Mouse (Mus musculus): ENCODE measurements around the gene Nap1l4. TPM values are rescaled to one million over a fixed set of nuclear protein-coding genes. Genes with fewer than 3 reads are reported as not detected.

Nap1l4 gene
- polyA plus RNA-seq, 1 experiment from 2014 or later = 133 TPM

GRCm38 (mm10) chr7:143565015-143565647, 16.2 kb upstream of the Nap1l4 start:
- 71% methylated on average over 6 of the region's 6 CpGs for WGBS
- Histone ChIP-seq H3K4me3 (ENCODE audit: low read depth, low read length) (no peak overlapping the region), H3K9ac (ENCODE audit: low read depth, low read length) (no peak overlapping the region), H3K9me3 (ENCODE audit: control insufficient read depth, low read length) (no peaks in the 10 kb centered on the region), H3K27ac (ENCODE audit: low read depth, low read length) (peak overlapping the region; percentile 82), H3K4me2 (peak overlapping the region; percentile 30), H3K27me3 (replicated peaks; ENCODE audit: control insufficient read depth, insufficient read depth, low read length) (no peaks in the 10 kb centered on the region), H3K4me1 (replicated peaks; ENCODE audit: control insufficient read depth, insufficient read depth, low read length) (peaks cover 23% of the 10 kb centered on the region), H3K36me3 (ENCODE audit: control insufficient read depth, insufficient read depth, low read length) (peaks cover 56% of the 10 kb centered on the region)
- ATAC-seq (replicated peaks; ENCODE audit: low FRiP score) (no peak; the same call in 1 of the 2 replicates), DNase-seq (ENCODE audit: low spot score) (peak; percentile 43)

- Histone ChIP-seq H3K4me1 (replicated peaks; ENCODE audit: control insufficient read depth, insufficient read depth, low read length) (peaks cover 23% of the 10 kb centered on the region), H3K4me2 (no peak overlapping the region), H3K27ac (ENCODE audit: low read depth, low read length) (no peak overlapping the region), H3K9ac (ENCODE audit: low read depth, low read length) (no peak overlapping the region), H3K4me3 (ENCODE audit: low read depth, low read length) (no peak overlapping the region), H3K9me3 (ENCODE audit: control insufficient read depth, low read length) (no peaks in the 10 kb centered on the region), H3K36me3 (ENCODE audit: control insufficient read depth, insufficient read depth, low read length) (peaks cover 51% of the 10 kb centered on the region), H3K27me3 (replicated peaks; ENCODE audit: control insufficient read depth, insufficient read depth, low read length) (no peaks in the 10 kb centered on the region)
- 89% methylated on average over 5 of the region's 5 CpGs for WGBS
- ATAC-seq (replicated peaks; ENCODE audit: low FRiP score) = no peak
- DNase-seq (ENCODE audit: low spot score) = no peak
These were observed 14.9 kb upstream of the Nap1l4 start for GRCm38 (mm10) chr7:143563787-143564186.

GRCm38 (mm10) chr7:143557616-143558015, 8.7 kb upstream of the Nap1l4 start:
- H3K27ac ChIP-seq (ENCODE audit: low read depth, low read length) = no peak overlapping the region
- H3K27me3 ChIP-seq (replicated peaks; ENCODE audit: control insufficient read depth, insufficient read depth, low read length) = no peaks in the 10 kb centered on the region
- H3K36me3 ChIP-seq (ENCODE audit: control insufficient read depth, insufficient read depth, low read length) = peaks cover 39% of the 10 kb centered on the region
- no peak overlapping the region for H3K4me3 ChIP-seq (ENCODE audit: low read depth, low read length)
- no peak overlapping the region for H3K9ac ChIP-seq (ENCODE audit: low read depth, low read length)
- no peak overlapping the region for H3K4me2 ChIP-seq
- no peaks in the 10 kb centered on the region for H3K9me3 ChIP-seq (ENCODE audit: control insufficient read depth, low read length)
- H3K4me1 ChIP-seq (replicated peaks; ENCODE audit: control insufficient read depth, insufficient read depth, low read length) = no peaks in the 10 kb centered on the region
- WGBS = 94% methylated on average over 7 of the region's 7 CpGs
- DNase-seq (ENCODE audit: low spot score) (no peak), ATAC-seq (replicated peaks; ENCODE audit: low FRiP score) (no peak)

GRCm38 (mm10) chr7:143556964-143557610, 8.2 kb upstream of the Nap1l4 start:
- ATAC-seq (replicated peaks; ENCODE audit: low FRiP score) (no peak), DNase-seq (ENCODE audit: low spot score) (no peak)
- no peak overlapping the region for H3K4me3 ChIP-seq (ENCODE audit: low read depth, low read length)
- H3K27me3 ChIP-seq (replicated peaks; ENCODE audit: control insufficient read depth, insufficient read depth, low read length) = no peaks in the 10 kb centered on the region
- no peaks in the 10 kb centered on the region for H3K4me1 ChIP-seq (replicated peaks; ENCODE audit: control insufficient read depth, insufficient read depth, low read length)
- H3K9me3 ChIP-seq (ENCODE audit: control insufficient read depth, low read length) = no peaks in the 10 kb centered on the region
- WGBS = 89% methylated on average over 8 of the region's 8 CpGs
- H3K9ac ChIP-seq (ENCODE audit: low read depth, low read length) = no peak overlapping the region
- H3K27ac ChIP-seq (ENCODE audit: low read depth, low read length) = no peak overlapping the region
- H3K36me3 ChIP-seq (ENCODE audit: control insufficient read depth, insufficient read depth, low read length) = peaks cover 39% of the 10 kb centered on the region
- H3K4me2 ChIP-seq = no peak overlapping the region

- peaks cover 16% of the 10 kb centered on the region for H3K4me1 ChIP-seq (replicated peaks; ENCODE audit: control insufficient read depth, insufficient read depth, low read length)
- H3K9me3 ChIP-seq (ENCODE audit: control insufficient read depth, low read length) = no peaks in the 10 kb centered on the region
- 17% methylated on average over 2 of the region's 2 CpGs for WGBS
- peak overlapping the region; percentile 85 for H3K27ac ChIP-seq (ENCODE audit: low read depth, low read length)
- no peaks in the 10 kb centered on the region for H3K27me3 ChIP-seq (replicated peaks; ENCODE audit: control insufficient read depth, insufficient read depth, low read length)
- H3K4me3 ChIP-seq (ENCODE audit: low read depth, low read length) = peak overlapping the region; percentile 95
- DNase-seq (ENCODE audit: low spot score) (no peak), ATAC-seq (replicated peaks; ENCODE audit: low FRiP score) (peak; percentile 29)
- H3K36me3 ChIP-seq (ENCODE audit: control insufficient read depth, insufficient read depth, low read length) = peaks cover 2% of the 10 kb centered on the region; the same call in 1 of the 2 replicates
- peak overlapping the region; percentile 75 for H3K4me2 ChIP-seq
- H3K9ac ChIP-seq (ENCODE audit: low read depth, low read length) = peak overlapping the region; percentile 73
These were observed 798 bp upstream of the Nap1l4 start for GRCm38 (mm10) chr7:143549588-143550220.

GRCm38 (mm10) chr7:143548231-143548961, 510 bp downstream of the Nap1l4 start:
- no peaks in the 10 kb centered on the region for H3K27me3 ChIP-seq (replicated peaks; ENCODE audit: control insufficient read depth, insufficient read depth, low read length)
- peak overlapping the region; percentile 73 for H3K4me2 ChIP-seq
- peak overlapping the region; percentile 85 for H3K27ac ChIP-seq (ENCODE audit: low read depth, low read length)
- peak overlapping the region; percentile 95 for H3K4me3 ChIP-seq (ENCODE audit: low read depth, low read length)
- H3K4me1 ChIP-seq (replicated peaks; ENCODE audit: control insufficient read depth, insufficient read depth, low read length) = peaks cover 19% of the 10 kb centered on the region
- WGBS = under 1% methylated on average over 56 of the region's 63 CpGs
- H3K36me3 ChIP-seq (ENCODE audit: control insufficient read depth, insufficient read depth, low read length) = no peaks in the 10 kb centered on the region; the same call in 1 of the 2 replicates
- H3K9ac ChIP-seq (ENCODE audit: low read depth, low read length) = peak overlapping the region; percentile 97
- DNase-seq (ENCODE audit: low spot score) (no peak), ATAC-seq (replicated peaks; ENCODE audit: low FRiP score) (peak; percentile 79)
- H3K9me3 ChIP-seq (ENCODE audit: control insufficient read depth, low read length) = no peaks in the 10 kb centered on the region

- no peak overlapping the region for H3K4me3 ChIP-seq (ENCODE audit: low read depth, low read length)
- H3K4me2 ChIP-seq = peak overlapping the region; percentile 13; the same call in 1 of the 2 replicates
- H3K27me3 ChIP-seq (replicated peaks; ENCODE audit: control insufficient read depth, insufficient read depth, low read length) = no peaks in the 10 kb centered on the region
- H3K9ac ChIP-seq (ENCODE audit: low read depth, low read length) = no peak overlapping the region
- H3K27ac ChIP-seq (ENCODE audit: low read depth, low read length) = no peak overlapping the region
- DNase-seq (ENCODE audit: low spot score) (no peak), ATAC-seq (replicated peaks; ENCODE audit: low FRiP score) (no peak)
- 65% methylated on average over 2 of the region's 2 CpGs for WGBS
- no peaks in the 10 kb centered on the region; the same call in 1 of the 2 replicates for H3K36me3 ChIP-seq (ENCODE audit: control insufficient read depth, insufficient read depth, low read length)
- H3K4me1 ChIP-seq (replicated peaks; ENCODE audit: control insufficient read depth, insufficient read depth, low read length) = peaks cover 19% of the 10 kb centered on the region
- no peaks in the 10 kb centered on the region for H3K9me3 ChIP-seq (ENCODE audit: control insufficient read depth, low read length)
These were observed 2.4 kb downstream of the Nap1l4 start for GRCm38 (mm10) chr7:143546554-143546953.

GRCm38 (mm10) chr7:143544368-143544767, 4.5 kb downstream of the Nap1l4 start:
- no peak overlapping the region for H3K27ac ChIP-seq (ENCODE audit: low read depth, low read length)
- H3K36me3 ChIP-seq (ENCODE audit: control insufficient read depth, insufficient read depth, low read length) = peaks cover 3% of the 10 kb centered on the region; the same call in 1 of the 2 replicates
- no peak overlapping the region for H3K4me3 ChIP-seq (ENCODE audit: low read depth, low read length)
- no peaks in the 10 kb centered on the region for H3K9me3 ChIP-seq (ENCODE audit: control insufficient read depth, low read length)
- DNase-seq (ENCODE audit: low spot score) (no peak), ATAC-seq (replicated peaks; ENCODE audit: low FRiP score) (no peak)
- no peaks in the 10 kb centered on the region for H3K27me3 ChIP-seq (replicated peaks; ENCODE audit: control insufficient read depth, insufficient read depth, low read length)
- H3K4me2 ChIP-seq = no peak overlapping the region
- H3K4me1 ChIP-seq (replicated peaks; ENCODE audit: control insufficient read depth, insufficient read depth, low read length) = peaks cover 22% of the 10 kb centered on the region
- no peak overlapping the region for H3K9ac ChIP-seq (ENCODE audit: low read depth, low read length)
- WGBS = 85% methylated on average over 2 of the region's 2 CpGs

Measured in liver, embryonic 11.5 days (tissue).